Mouse (Mus musculus): ENCODE data around the gene Trpt1. TPM values are rescaled to one million over a fixed set of nuclear protein-coding genes. Genes with fewer than 3 reads are reported as not detected.

Gene Trpt1
- 9.7 and 12.1 TPM in 2 replicates for polyA plus RNA-seq (2014; fragmentation: Nextera tagmentation; extraction: Ambion mirVana)

DNA sequence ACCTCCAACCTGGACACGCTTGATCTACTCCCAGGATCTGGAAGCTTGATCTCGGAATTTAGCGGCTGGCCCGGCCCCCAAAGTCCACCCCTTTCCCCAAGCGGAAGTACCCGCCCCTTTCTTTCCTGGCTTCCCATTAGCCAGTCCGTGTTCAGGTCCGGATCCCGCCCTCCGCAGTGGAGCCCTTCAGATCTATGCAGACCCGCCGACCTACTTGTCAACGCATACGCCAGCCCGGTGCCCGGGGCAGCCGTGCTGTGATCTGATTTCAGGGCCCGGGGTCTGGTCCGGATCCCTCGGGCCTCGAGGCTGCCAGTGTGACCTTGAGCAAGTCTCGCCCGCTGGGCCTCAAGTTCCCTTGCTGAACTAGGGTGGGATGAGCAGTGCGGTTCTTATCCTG is at the start of gene Trpt1, which contains the start of gene Nudt22:
Trpt1 (plus strand) TSS at position 126 of the 400 bp plus-strand sequence.
Nudt22 (minus strand) TSS at position 112 of the 400 bp plus-strand sequence.
- Histone ChIP-seq H3K27me3 (ENCODE audit: control insufficient read depth, insufficient read depth, low read length) (no peaks in the 10 kb centered on the region), H3K27ac (ENCODE audit: low read depth, low read length) (peak within 1 kb of the TSS; percentile 62; the same call in 1 of the 2 replicates), H3K9me3 (ENCODE audit: control insufficient read depth, low read length) (no peaks in the 10 kb centered on the region), H3K9ac (ENCODE audit: low read depth, low read length) (peak within 1 kb of the TSS; percentile 67), H3K4me1 (ENCODE audit: control insufficient read depth, insufficient read depth, low read length) (peaks cover 21% of the 10 kb centered on the region), H3K4me3 (ENCODE audit: low read length) (peak within 1 kb of the TSS; percentile 66), H3K36me3 (ENCODE audit: control insufficient read depth, insufficient read depth, low read length) (peaks cover 5% of the 10 kb centered on the region), H3K4me2 (replicated peaks; ENCODE audit: low read depth, low read length) (peak within 1 kb of the TSS; percentile 92)
- under 1% methylated on average over 24 of the region's 24 CpGs for WGBS
- ATAC-seq (ENCODE audit: low FRiP score, low TSS enrichment): peak; percentile 78

- Histone ChIP-seq H3K27ac (ENCODE audit: low read depth, low read length) (no peak overlapping the region), H3K4me1 (ENCODE audit: control insufficient read depth, insufficient read depth, low read length) (peaks cover 9% of the 10 kb centered on the region), H3K36me3 (ENCODE audit: control insufficient read depth, insufficient read depth, low read length) (0 out of 2 replicates have a peak, but pooled peaks cover 4% of the 10 kb centered on the region), H3K4me2 (replicated peaks; ENCODE audit: low read depth, low read length) (no peak overlapping the region), H3K4me3 (ENCODE audit: low read length) (no peak overlapping the region), H3K9me3 (ENCODE audit: control insufficient read depth, low read length) (no peaks in the 10 kb centered on the region), H3K9ac (ENCODE audit: low read depth, low read length) (no peak overlapping the region), H3K27me3 (ENCODE audit: control insufficient read depth, insufficient read depth, low read length) (no peaks in the 10 kb centered on the region)
- 49% methylated on average over 4 of the region's 4 CpGs for WGBS
- no peak for ATAC-seq (ENCODE audit: low FRiP score, low TSS enrichment)
These were observed 48.2 kb upstream of the Trpt1 start for GRCm38 (mm10) chr19:6947742-6948141.

DNA sequence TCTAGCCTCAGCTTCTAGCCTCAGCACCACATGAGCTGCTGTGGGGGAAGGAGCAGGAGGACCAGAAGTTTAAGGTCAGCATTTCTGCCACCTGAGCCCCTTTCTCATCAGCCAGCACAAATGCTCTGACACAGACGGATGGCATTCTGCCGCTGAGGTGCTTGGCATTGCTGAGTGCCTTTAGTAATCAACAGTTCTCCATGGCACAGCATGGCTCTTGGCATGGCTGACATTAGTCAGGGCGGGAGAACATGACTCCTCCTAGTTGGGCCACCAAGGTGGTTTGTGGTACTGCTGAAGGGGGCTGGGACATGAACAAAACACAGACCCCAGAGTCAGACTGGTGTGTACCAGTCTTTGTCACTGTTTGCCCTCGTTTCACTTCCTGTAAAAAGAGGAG is 47.7 kb upstream of the Trpt1 start:
- ATAC-seq (ENCODE audit: low FRiP score, low TSS enrichment): no peak
- no peak overlapping the region for H3K4me3 ChIP-seq (ENCODE audit: low read length)
- no peaks in the 10 kb centered on the region for H3K27me3 ChIP-seq (ENCODE audit: control insufficient read depth, insufficient read depth, low read length)
- H3K9ac ChIP-seq (ENCODE audit: low read depth, low read length): no peak overlapping the region
- peaks cover 8% of the 10 kb centered on the region; the same call in 1 of the 2 replicates for H3K36me3 ChIP-seq (ENCODE audit: control insufficient read depth, insufficient read depth, low read length)
- H3K4me2 ChIP-seq (replicated peaks; ENCODE audit: low read depth, low read length): no peak overlapping the region
- H3K9me3 ChIP-seq (ENCODE audit: control insufficient read depth, low read length): no peaks in the 10 kb centered on the region
- H3K4me1 ChIP-seq (ENCODE audit: control insufficient read depth, insufficient read depth, low read length): peaks cover 14% of the 10 kb centered on the region
- 83% methylated on average over 4 of the region's 4 CpGs for WGBS
- H3K27ac ChIP-seq (ENCODE audit: low read depth, low read length): no peak overlapping the region

- ATAC-seq (ENCODE audit: low FRiP score, low TSS enrichment): no peak
- H3K9me3 ChIP-seq (ENCODE audit: control insufficient read depth, low read length): no peaks in the 10 kb centered on the region
- no peak overlapping the region for H3K27ac ChIP-seq (ENCODE audit: low read depth, low read length)
- no peak overlapping the region for H3K4me3 ChIP-seq (ENCODE audit: low read length)
- 83% methylated on average over 5 of the region's 5 CpGs for WGBS
- H3K27me3 ChIP-seq (ENCODE audit: control insufficient read depth, insufficient read depth, low read length): no peaks in the 10 kb centered on the region
- H3K4me1 ChIP-seq (ENCODE audit: control insufficient read depth, insufficient read depth, low read length): peaks cover 15% of the 10 kb centered on the region
- H3K4me2 ChIP-seq (replicated peaks; ENCODE audit: low read depth, low read length): no peak overlapping the region; the same call in 1 of the 2 replicates
- H3K9ac ChIP-seq (ENCODE audit: low read depth, low read length): 0 out of 2 replicates have a peak overlapping the region, but pooled peaks have one; percentile 73
- H3K36me3 ChIP-seq (ENCODE audit: control insufficient read depth, insufficient read depth, low read length): peaks cover 15% of the 10 kb centered on the region
These were observed 46.4 kb upstream of the Trpt1 start for GRCm38 (mm10) chr19:6949532-6949931.

- peak overlapping the region; percentile 73; the same call in 1 of the 2 replicates for H3K9ac ChIP-seq (ENCODE audit: low read depth, low read length)
- WGBS: 55% methylated on average over 5 of the region's 5 CpGs
These were observed 46.0 kb upstream of the Trpt1 start for GRCm38 (mm10) chr19:6949951-6950350.

DNA sequence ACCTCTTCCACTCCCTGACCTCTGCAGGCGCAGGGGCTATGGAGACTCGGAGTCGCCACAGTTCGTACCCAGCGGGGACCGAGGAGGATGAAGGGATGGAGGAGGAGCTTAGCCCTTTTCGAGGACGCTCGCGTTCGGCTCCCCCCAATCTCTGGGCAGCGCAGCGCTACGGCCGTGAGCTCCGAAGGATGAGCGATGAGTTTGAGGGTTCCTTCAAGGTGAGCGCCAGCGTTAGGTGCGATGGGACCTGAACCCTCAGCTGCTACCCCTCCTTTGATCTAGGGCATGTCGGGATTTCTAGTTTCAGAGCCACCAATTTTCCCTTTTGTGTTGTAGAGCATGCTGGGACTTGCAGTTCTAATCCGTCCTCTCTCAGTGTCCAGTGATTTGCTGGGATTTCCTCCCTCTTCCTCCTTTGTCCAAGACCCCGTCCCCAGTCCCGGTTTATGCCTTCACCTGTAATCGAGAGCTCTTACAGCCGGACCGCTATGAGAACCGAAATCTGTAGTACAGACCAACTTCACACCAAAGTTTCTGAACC is 45.2 kb upstream of the Trpt1 start:
- H3K4me1 ChIP-seq (ENCODE audit: control insufficient read depth, insufficient read depth, low read length): peaks cover 15% of the 10 kb centered on the region
- H3K9me3 ChIP-seq (ENCODE audit: control insufficient read depth, low read length): no peaks in the 10 kb centered on the region
- peak; percentile 48 for ATAC-seq (ENCODE audit: low FRiP score, low TSS enrichment)
- peak overlapping the region; percentile 98 for H3K27ac ChIP-seq (ENCODE audit: low read depth, low read length)
- H3K4me2 ChIP-seq (replicated peaks; ENCODE audit: low read depth, low read length): peak overlapping the region; percentile 93
- H3K9ac ChIP-seq (ENCODE audit: low read depth, low read length): peak overlapping the region; percentile 73
- peak overlapping the region; percentile 65 for H3K4me3 ChIP-seq (ENCODE audit: low read length)
- no peaks in the 10 kb centered on the region for H3K27me3 ChIP-seq (ENCODE audit: control insufficient read depth, insufficient read depth, low read length)
- H3K36me3 ChIP-seq (ENCODE audit: control insufficient read depth, insufficient read depth, low read length): peaks cover 26% of the 10 kb centered on the region
- WGBS: 1% methylated on average over 28 of the region's 28 CpGs

More at GRCm38 (mm10) chr19:6949951-6950350, 46.0 kb upstream of the Trpt1 start:
- H3K9me3 ChIP-seq (ENCODE audit: control insufficient read depth, low read length): no peaks in the 10 kb centered on the region
- ATAC-seq (ENCODE audit: low FRiP score, low TSS enrichment): no peak
- peaks cover 15% of the 10 kb centered on the region for H3K4me1 ChIP-seq (ENCODE audit: control insufficient read depth, insufficient read depth, low read length)
- H3K27ac ChIP-seq (ENCODE audit: low read depth, low read length): peak overlapping the region; percentile 98; the same call in 1 of the 2 replicates
- H3K36me3 ChIP-seq (ENCODE audit: control insufficient read depth, insufficient read depth, low read length): peaks cover 19% of the 10 kb centered on the region
- peak overlapping the region; percentile 93 for H3K4me2 ChIP-seq (replicated peaks; ENCODE audit: low read depth, low read length)
- H3K27me3 ChIP-seq (ENCODE audit: control insufficient read depth, insufficient read depth, low read length): no peaks in the 10 kb centered on the region
- H3K4me3 ChIP-seq (ENCODE audit: low read length): peak overlapping the region; percentile 65

DNA sequence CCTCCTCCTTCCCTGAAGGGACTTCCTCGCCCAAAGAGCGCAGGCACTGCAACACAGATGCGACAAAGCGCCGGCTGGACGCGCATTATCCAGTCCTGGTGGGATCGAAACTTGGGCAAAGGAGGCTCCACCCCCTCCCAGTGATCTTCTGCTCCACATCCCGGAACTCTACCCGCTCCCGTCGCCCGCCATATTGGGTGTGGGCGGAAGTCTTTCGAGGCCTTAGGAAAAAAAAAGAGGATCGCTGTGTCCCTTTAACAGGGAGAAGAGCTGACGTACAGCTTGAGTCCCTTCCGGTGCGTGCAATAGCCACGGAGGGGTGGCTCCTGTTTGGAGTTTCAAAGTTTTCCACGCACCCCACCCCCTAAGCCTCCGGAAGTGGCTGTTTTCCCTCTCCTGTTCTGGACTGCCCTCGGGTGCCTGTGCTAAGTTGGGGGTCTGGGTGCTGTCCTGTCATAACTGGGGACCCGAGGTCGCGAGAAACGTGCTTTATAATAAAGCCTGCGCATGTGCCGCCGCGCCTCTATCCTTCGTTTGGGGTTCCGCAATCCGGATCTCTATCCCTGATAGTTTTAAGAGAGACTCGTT is 44.5 kb upstream of the Trpt1 start:
- Histone ChIP-seq H3K4me3 (ENCODE audit: low read length) (peak overlapping the region; percentile 65), H3K9ac (ENCODE audit: low read depth, low read length) (peak overlapping the region; percentile 73), H3K4me2 (replicated peaks; ENCODE audit: low read depth, low read length) (peak overlapping the region; percentile 93), H3K27ac (ENCODE audit: low read depth, low read length) (peak overlapping the region; percentile 98), H3K27me3 (ENCODE audit: control insufficient read depth, insufficient read depth, low read length) (no peaks in the 10 kb centered on the region), H3K36me3 (ENCODE audit: control insufficient read depth, insufficient read depth, low read length) (peaks cover 31% of the 10 kb centered on the region), H3K4me1 (ENCODE audit: control insufficient read depth, insufficient read depth, low read length) (peaks cover 15% of the 10 kb centered on the region), H3K9me3 (ENCODE audit: control insufficient read depth, low read length) (no peaks in the 10 kb centered on the region)
- under 1% methylated on average over 35 of the region's 35 CpGs for whole genome bisulfite sequencing
- ATAC-seq (ENCODE audit: low FRiP score, low TSS enrichment): peak; percentile 80

GRCm38 (mm10) chr19:6951994-6952711 is 43.8 kb upstream of the Trpt1 start:
- H3K4me2 ChIP-seq (replicated peaks; ENCODE audit: low read depth, low read length): peak overlapping the region; percentile 93
- peak overlapping the region; percentile 98 for H3K27ac ChIP-seq (ENCODE audit: low read depth, low read length)
- peak overlapping the region; percentile 73 for H3K9ac ChIP-seq (ENCODE audit: low read depth, low read length)
- no peaks in the 10 kb centered on the region for H3K9me3 ChIP-seq (ENCODE audit: control insufficient read depth, low read length)
- no peaks in the 10 kb centered on the region for H3K27me3 ChIP-seq (ENCODE audit: control insufficient read depth, insufficient read depth, low read length)
- 2% methylated on average over 31 of the region's 31 CpGs for WGBS
- peaks cover 15% of the 10 kb centered on the region for H3K4me1 ChIP-seq (ENCODE audit: control insufficient read depth, insufficient read depth, low read length)
- peak overlapping the region; percentile 65 for H3K4me3 ChIP-seq (ENCODE audit: low read length)
- ATAC-seq (ENCODE audit: low FRiP score, low TSS enrichment): peak; percentile 25
- peaks cover 38% of the 10 kb centered on the region for H3K36me3 ChIP-seq (ENCODE audit: control insufficient read depth, insufficient read depth, low read length)
